Mouse (Mus musculus): ENCODE measurements around the gene Bhlha15.

The Bhlha15 gene

DNA sequence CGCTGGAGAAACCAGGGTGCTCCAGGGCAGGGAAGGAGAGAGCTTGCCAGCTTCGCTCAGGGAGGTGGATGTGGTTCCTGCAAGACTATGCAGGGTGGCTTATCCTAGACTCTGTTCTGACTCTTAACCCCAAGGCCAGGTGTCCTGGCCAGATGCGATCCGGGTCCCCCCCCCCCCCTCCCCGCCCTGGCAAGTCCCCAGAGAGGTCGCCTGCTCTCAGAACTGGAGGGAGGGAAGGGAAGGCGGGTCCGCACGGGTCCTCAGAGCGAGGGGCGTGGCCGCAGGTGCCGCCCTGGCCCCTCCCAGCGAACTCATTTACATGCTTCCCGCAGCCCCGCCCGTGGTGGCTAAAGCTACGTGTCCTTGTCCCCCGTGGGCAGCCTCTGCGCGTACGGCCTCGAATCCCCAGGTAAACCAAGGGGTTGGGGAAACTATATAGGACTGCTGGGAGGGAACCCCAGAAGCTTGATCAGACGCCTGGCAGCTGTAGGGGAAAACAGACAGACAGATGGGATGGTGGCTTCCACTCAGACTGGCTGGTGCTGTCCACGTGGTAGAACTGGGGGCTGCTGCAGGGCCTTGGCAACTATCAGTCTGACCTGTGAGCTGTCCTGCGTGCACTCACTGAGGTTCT, at the start of gene Bhlha15:
TSS of gene Bhlha15 (plus strand) at position 337 of the 634 bp plus-strand sequence.
- DNase-seq (ENCODE audit: low spot score), result peak; percentile 54

GRCm38 (mm10) chr5:144143531-144143930, 46.6 kb upstream of the Bhlha15 start:
- no peak for DNase-seq (ENCODE audit: low spot score)

- DNase-seq (ENCODE audit: low spot score), result no peak
These were observed 43.2 kb upstream of the Bhlha15 start for GRCm38 (mm10) chr5:144146898-144147297.

DNA sequence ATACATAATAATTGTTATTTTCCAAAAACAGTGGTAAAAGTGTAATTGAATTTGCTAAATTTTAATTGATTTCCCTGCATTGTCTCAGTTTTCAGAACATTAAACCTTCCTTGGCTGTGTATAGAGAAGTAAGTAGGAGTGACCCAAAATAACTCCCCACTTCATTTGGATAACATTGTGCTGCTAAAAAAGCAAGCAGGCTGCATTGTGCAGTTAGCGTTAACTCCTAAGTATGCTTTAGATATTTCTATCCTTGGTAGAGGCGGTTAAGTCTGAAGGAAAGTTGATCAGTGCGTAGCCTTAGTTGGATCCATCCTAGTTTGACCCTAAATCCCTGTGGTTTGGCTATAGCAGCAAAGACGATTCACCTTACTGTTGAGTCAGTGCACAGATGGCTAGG, 40.6 kb upstream of the Bhlha15 start:
- DNase-seq (ENCODE audit: low spot score), result no peak

- DNase-seq (ENCODE audit: low spot score), result no peak
These were observed 38.8 kb upstream of the Bhlha15 start for GRCm38 (mm10) chr5:144151270-144151669.

GRCm38 (mm10) chr5:144154528-144154927, 35.6 kb upstream of the Bhlha15 start:
- peak; percentile 51 for DNase-seq (ENCODE audit: low spot score)

DNA sequence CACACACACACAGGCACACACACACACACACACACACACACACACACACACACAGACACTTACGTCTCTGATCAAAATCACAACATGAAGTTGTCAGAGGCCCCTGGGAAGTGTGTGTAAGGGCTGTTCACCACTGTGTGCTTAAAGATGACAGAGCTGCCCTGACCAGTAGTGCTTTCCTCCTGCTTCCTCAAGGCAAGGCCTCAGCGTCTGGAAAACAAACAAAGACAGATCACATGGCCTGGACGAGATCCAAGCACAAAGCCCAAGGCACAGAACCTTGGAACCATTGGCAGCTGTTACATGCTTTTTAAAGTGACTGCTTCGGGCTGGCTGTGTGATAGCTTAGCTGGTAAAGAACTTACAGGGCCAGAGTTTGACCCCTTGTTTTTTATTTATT, 31.5 kb upstream of the Bhlha15 start:
- DNase-seq (ENCODE audit: low spot score), result peak; percentile 55

DNA sequence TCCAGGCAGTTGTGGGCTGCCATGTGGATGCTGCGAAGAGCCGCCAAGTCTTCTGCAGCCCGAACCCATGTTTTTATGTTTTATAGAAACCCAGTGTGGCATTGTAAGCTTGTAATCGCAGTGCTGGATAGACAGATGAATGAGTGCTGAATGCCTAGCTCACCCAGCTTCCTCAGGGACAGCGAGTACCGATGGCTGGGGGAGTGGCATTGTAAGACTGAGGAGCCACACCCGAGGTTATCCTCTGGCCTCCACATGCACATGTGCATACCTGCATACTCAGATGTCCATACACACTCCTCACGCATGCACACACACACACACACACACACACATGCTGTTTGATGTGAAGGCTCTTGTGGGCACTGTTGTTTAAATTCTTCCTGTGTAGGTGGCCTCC, 30.9 kb upstream of the Bhlha15 start:
- DNase-seq (ENCODE audit: low spot score), result no peak

- DNase-seq (ENCODE audit: low spot score), result no peak
These were observed 27.8 kb upstream of the Bhlha15 start for GRCm38 (mm10) chr5:144162080-144162812.

- peak; percentile 63 for DNase-seq (ENCODE audit: low spot score)
These were observed 27.1 kb upstream of the Bhlha15 start for GRCm38 (mm10) chr5:144162813-144163517.

DNA sequence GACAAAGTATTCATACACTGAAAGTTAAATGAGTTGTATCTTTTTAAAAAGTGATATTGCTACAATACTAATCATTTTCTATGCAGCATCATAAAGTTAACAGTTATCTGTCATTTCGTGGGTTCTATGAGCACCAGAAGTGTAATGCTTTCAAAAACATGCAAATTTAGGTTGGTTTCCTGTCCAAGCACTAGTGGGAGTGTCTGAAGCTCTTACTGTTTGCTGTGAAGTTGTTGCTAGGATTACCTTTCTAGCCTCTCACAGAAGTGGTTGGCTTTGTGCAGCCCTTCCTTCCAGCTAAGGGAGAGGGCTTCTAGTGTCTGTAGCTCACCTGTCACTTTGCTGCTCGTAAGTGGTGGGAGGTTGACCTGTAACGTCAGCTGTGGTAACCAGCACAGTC, 24.3 kb upstream of the Bhlha15 start:
- no peak for DNase-seq (ENCODE audit: low spot score)

DNA sequence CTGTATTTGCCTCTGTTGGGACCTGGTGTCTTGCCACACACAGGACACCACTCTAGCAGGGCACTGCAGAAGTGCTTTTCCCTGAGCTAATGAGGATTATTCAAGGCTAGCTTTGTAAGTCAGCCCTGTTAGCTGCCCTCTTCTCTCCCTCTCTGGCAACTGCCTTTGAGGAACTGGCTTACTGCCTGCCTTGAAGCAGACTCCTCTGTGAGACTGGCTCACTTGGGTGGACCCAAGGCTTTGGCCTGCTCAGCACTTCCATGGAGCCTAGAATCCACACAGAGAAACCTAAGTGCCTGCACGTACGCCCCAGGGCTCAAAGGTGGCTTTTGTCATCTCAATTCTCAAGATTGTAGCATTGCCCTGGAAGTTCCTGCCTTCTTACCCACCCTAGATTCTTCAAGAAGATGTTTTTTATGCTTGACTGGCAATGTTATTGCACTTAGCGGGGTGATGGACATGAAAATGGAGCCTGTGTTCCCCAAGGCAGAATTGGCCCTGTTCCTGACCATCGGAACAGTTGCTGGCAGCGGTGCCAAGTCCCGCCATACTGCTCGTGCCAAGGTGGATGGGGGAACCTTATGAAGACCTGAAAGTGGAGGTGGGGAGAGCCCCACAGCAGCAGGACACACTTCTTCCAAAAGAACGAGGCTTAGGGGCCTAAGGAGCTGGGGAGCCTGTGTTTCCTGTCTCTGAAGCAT, 20.7 kb upstream of the Bhlha15 start:
- DNase-seq (ENCODE audit: low spot score), result no peak

DNA sequence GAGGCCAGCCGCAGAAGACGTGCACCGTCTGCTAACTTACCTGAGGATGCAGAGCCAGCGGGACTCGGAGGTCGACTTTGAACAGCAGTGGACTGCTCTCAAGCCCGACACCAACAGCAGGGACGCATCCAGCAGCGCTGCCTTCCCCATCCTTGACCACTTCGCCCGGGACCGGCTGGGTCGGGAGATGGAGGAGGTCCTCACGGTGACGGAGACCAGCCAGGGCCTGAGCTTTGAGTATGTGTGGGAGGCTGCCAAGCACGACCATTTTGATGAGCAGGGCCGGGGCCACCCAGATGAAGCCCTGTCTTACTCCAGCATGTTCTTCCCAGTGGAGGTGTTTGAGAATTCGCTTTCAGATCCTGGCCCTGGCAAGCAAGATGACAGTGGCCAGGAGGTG, 16.4 kb upstream of the Bhlha15 start:
- DNase-seq (ENCODE audit: low spot score), result no peak

- no peak for DNase-seq (ENCODE audit: low spot score)
These were observed 11.9 kb upstream of the Bhlha15 start for GRCm38 (mm10) chr5:144178216-144178615.

DNA sequence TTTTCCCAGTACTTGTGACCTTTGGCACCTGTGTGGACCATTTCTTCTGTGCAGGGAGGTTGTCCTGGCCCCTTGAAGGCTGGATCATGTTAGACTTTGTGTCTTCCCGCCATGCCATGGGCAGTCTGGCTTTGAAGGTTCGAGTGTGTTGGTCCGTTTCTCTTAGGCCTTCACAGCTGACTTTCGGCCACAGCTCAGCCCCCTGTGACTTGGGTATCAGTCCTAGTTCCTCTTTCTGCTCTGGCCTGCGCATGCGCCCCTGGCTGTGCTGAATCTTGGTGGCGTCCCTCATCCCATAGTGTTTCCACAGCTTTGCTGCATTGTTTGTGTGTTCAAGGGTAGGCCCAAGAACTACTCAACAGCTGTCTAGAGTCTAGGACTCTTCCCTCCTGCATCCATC, 8.8 kb upstream of the Bhlha15 start:
- DNase-seq (ENCODE audit: low spot score), result no peak

GRCm38 (mm10) chr5:144182542-144183247, 7.4 kb upstream of the Bhlha15 start:
- no peak for DNase-seq (ENCODE audit: low spot score)

DNA sequence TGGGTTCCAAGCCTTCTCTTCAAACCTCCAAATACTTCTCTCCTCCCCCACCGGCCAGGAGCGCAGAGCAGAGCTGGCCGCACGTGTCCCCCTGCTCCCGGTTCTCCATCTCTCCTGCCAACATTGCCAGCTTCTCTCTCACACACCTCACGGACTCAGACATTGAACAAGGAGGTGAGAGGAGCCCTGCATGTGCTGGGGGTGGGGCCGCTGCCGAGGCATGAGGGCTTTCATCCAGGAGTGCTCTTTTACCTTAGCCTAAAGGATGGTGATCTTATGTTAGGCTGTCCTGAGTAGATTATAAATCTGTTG, 6.9 kb upstream of the Bhlha15 start:
- DNase-seq (ENCODE audit: low spot score), result no peak

- DNase-seq (ENCODE audit: low spot score), result no peak
These were observed 6.3 kb upstream of the Bhlha15 start for GRCm38 (mm10) chr5:144183647-144184335.

DNA sequence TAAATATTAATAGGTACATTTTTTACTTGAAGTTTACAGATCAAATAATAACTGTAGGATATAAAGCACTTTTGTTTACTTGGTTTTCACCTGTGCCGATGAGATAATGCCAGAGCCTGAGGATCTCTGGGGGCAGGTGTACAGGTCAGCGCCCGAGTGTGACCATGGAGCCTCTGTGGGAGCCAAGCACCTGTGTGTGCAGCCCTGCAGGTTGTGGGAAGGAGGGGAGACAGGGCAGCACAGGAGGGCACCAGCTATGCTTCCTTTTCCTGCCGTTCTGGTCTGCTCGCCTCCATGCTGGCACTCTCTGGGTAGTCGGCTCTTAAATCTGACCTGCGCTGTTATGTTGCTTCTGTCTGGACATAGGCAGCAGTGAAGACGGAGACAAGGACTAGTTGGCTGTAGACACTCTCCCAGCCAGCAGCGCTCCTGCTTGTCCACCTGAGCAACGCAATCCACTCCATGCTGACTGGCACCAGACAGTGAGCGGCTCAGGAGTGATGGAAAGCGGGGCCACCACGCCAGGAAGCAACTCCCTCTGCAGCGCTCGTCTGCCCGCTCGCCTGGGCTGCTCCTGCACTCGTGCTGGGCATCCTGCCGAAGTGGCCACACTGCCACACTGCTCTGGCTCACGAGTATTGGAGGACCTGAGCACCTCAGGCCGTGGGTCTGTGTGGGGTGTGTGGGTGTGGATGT, 5.6 kb upstream of the Bhlha15 start:
- DNase-seq (ENCODE audit: low spot score), result no peak

DNA sequence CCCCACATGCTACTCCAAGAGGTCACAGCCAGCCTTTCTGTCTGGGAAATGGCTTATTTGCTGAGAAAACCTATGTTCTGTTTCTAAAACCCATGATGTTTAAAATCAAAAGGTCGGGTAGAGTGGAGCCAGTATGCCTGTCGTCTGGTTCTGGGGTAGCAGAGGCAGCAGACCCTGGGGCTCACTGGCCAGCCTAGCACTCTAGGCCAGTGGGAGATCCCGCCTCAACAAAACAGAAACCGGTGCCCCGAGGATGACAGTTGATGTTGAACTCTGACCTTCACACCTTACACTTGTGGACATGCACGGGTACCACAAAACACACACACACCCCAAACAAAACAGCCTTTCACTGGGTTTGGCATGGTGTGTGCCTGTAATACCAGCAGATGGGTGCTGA, 1.7 kb upstream of the Bhlha15 start:
- no peak for DNase-seq (ENCODE audit: low spot score)

- no peak for DNase-seq (ENCODE audit: low spot score)
These were observed 759 bp upstream of the Bhlha15 start for GRCm38 (mm10) chr5:144189327-144189726.
